Mouse (Mus musculus): ENCODE results near the gene Gm45808. TPM values are rescaled to one million over a fixed set of nuclear protein-coding genes. Genes with fewer than 3 reads are reported as not detected.
"Not testable (repeated sequence)": the region's sequence is repeated elsewhere in the genome, so short reads cannot be mapped to it uniquely, and the experiment has no call there.

Gene Gm45808
- total RNA-seq (2014; rRNA removed) (0.52 and 1.6 TPM in 2 replicates), polyA plus RNA-seq (2015; fragmentation: Nextera tagmentation; extraction: Ambion mirVana) (not detected in 2 replicates)

DNA sequence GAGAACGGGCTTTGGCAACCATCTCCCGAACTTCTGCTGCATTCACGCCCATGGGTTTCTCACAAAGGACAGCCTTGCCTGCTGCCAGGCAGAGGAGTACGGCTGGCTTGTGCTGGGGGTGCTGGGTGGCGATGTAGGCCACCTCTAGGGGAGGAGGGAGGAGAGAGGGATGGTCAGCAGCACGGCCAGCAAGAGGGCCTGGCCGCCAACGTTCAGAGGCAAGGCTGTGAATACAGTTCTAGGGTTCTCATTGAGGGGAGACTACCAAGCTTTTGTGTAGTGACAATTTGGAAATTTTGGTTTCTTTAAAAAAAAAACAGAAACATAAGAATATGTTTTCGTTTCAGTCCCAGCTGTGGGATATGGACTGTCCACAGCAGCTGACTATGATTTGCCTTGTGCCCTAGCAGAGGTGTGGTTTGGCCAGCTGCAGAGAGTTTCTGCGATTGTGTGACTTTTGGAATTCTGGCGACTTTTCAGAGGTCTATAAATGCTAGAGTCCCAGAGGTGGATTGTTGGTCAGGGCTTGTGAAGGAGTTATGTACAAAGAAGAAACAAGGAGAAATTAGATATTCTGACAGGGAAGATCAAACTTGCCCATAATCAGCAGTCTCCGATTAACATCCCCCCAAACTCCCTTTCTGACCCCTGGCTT, at the start of gene Gm45808:
Gene Gm45808 (minus strand): TSS at position 51 of the 655 bp plus-strand sequence.
- H3K27me3 ChIP-seq (ENCODE audit: insufficient read depth, low read length): no peaks in the 10 kb centered on the region
- 0 out of 2 replicates have a peak, but pooled peaks cover 3% of the 10 kb centered on the region for H3K4me1 ChIP-seq (ENCODE audit: insufficient read depth, low read length)
- no peak within 1 kb of the TSS; the same call in 1 of the 2 replicates for H3K4me3 ChIP-seq (ENCODE audit: low read depth, low read length)
- H3K9me3 ChIP-seq (ENCODE audit: low read length): no peaks in the 10 kb centered on the region
- 0 out of 2 replicates have a peak within 1 kb of the TSS, but pooled peaks have one; percentile 90 for H3K27ac ChIP-seq (ENCODE audit: low read depth, low read length)
- WGBS: 78% methylated on average over 12 of the region's 12 CpGs
- TF ChIP-seq CTCF (IDR thresholded peaks at IDR 0.05): no peak
- no peak for DNase-seq (ENCODE audit: low spot score)
- H3K36me3 ChIP-seq (ENCODE audit: insufficient read depth, low read length): no peaks in the 10 kb centered on the region
- H3K4me2 ChIP-seq (ENCODE audit: low read depth, low read length, poor library complexity, severe bottlenecking): no peak within 1 kb of the TSS
- no peak within 1 kb of the TSS for H3K9ac ChIP-seq (replicated peaks; ENCODE audit: low read length, poor library complexity, severe bottlenecking)
- ATAC-seq (ENCODE audit: low FRiP score): no peak

DNA sequence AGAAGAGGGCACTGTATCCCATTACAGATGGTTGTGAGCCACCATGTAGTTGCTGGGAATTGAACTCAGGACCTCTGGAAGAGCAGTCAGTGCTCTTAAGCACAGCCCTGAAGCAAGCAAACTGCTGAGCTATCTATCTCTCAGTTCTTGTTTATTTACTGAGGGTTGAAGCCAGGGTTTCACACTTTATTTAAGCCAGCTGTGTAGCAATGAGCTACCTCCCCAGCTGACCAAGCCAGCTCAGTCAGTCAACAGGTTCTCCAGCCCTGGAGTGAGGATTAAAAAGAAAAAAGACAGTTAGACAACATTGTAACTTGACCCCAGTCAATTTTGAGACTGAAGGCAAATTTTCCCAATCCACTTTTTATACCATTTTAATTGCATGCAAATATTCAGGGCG, 49.1 kb upstream of the Gm45808 start:
- no peak for ATAC-seq (ENCODE audit: low FRiP score)
- H3K9ac ChIP-seq (replicated peaks; ENCODE audit: low read length, poor library complexity, severe bottlenecking): no peak overlapping the region
- no peak overlapping the region for H3K4me2 ChIP-seq (ENCODE audit: low read depth, low read length, poor library complexity, severe bottlenecking)
- H3K36me3 ChIP-seq (ENCODE audit: insufficient read depth, low read length): no peaks in the 10 kb centered on the region
- TF ChIP-seq CTCF (IDR thresholded peaks at IDR 0.05): 0 out of 2 replicates have a peak, but pooled peaks have one; percentile 15
- DNase-seq (ENCODE audit: low spot score): no peak
- H3K27ac ChIP-seq (ENCODE audit: low read depth, low read length): no peak overlapping the region
- no peak overlapping the region for H3K4me3 ChIP-seq (ENCODE audit: low read depth, low read length)
- H3K4me1 ChIP-seq (ENCODE audit: insufficient read depth, low read length): peaks cover 4% of the 10 kb centered on the region; the same call in 1 of the 2 replicates
- H3K27me3 ChIP-seq (ENCODE audit: insufficient read depth, low read length): no peaks in the 10 kb centered on the region
- no peaks in the 10 kb centered on the region for H3K9me3 ChIP-seq (ENCODE audit: low read length)
- 85% methylated on average over 1 of the region's 1 CpGs for WGBS

DNA sequence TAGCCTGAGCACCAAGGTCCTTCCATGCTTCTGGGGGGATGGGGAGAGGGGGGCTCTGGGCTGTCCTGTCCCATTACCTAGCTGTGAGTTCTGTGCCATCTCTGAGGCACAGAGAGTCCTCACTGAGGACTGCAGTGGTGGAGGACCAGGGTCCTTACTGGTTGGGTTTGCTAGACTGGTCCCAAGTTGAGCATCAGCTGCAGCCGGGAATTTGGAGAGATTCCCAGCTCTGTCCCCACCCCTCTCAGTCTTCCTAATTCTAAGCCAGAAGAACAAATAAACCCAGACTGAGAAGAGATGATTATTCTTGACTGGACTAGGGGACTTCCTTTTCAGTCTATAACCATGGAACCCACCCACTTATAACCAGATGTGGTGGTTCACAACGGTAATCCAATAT, 44.0 kb upstream of the Gm45808 start:
- Histone ChIP-seq H3K4me1 (ENCODE audit: insufficient read depth, low read length) (no peaks in the 10 kb centered on the region), H3K9me3 (ENCODE audit: low read length) (no peaks in the 10 kb centered on the region), H3K9ac (replicated peaks; ENCODE audit: low read length, poor library complexity, severe bottlenecking) (0 out of 2 replicates have a peak overlapping the region, but pooled peaks have one; percentile 29), H3K27me3 (ENCODE audit: insufficient read depth, low read length) (no peaks in the 10 kb centered on the region), H3K4me2 (ENCODE audit: low read depth, low read length, poor library complexity, severe bottlenecking) (no peak overlapping the region), H3K27ac (ENCODE audit: low read depth, low read length) (no peak overlapping the region), H3K4me3 (ENCODE audit: low read depth, low read length) (no peak overlapping the region), H3K36me3 (ENCODE audit: insufficient read depth, low read length) (no peaks in the 10 kb centered on the region)
- ATAC-seq (ENCODE audit: low FRiP score) (no peak), DNase-seq (ENCODE audit: low spot score) (no peak)
- WGBS: 64% methylated on average over 2 of the region's 2 CpGs
- TF ChIP-seq CTCF (IDR thresholded peaks at IDR 0.05): no peak

GRCm38 (mm10) chr7:45529461-45529860, 42.9 kb upstream of the Gm45808 start:
- no peak for ATAC-seq (ENCODE audit: low FRiP score)
- H3K27ac ChIP-seq (ENCODE audit: low read depth, low read length): no peak overlapping the region
- H3K9me3 ChIP-seq (ENCODE audit: low read length): no peaks in the 10 kb centered on the region
- no peaks in the 10 kb centered on the region for H3K36me3 ChIP-seq (ENCODE audit: insufficient read depth, low read length)
- no peak for DNase-seq (ENCODE audit: low spot score)
- no peaks in the 10 kb centered on the region for H3K27me3 ChIP-seq (ENCODE audit: insufficient read depth, low read length)
- peaks cover 8% of the 10 kb centered on the region; the same call in 1 of the 2 replicates for H3K4me1 ChIP-seq (ENCODE audit: insufficient read depth, low read length)
- 22% methylated on average over 6 of the region's 6 CpGs for WGBS
- no peak overlapping the region for H3K4me3 ChIP-seq (ENCODE audit: low read depth, low read length)
- no peak for TF ChIP-seq CTCF (IDR thresholded peaks at IDR 0.05)
- H3K4me2 ChIP-seq (ENCODE audit: low read depth, low read length, poor library complexity, severe bottlenecking): no peak overlapping the region
- no peak overlapping the region for H3K9ac ChIP-seq (replicated peaks; ENCODE audit: low read length, poor library complexity, severe bottlenecking)

DNA sequence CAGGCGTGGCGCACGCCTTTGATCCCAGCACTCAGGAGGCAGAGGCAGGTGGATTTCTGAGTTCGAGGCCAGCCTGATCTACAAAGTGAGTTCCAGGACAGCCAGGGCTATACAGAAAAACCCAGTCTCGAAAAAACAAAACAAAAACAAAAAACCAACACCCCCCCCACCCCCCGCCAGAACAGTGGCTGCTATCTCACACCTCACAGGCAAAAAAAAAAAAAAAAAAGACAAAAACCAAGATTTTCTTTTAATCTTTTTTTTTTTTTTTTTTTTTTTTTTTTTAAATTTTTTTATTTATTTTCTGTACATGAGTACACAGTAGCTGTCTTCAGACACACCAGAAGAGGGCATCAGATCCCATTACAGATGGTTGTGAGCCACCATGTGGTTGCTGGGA, 40.6 kb upstream of the Gm45808 start:
- H3K36me3 ChIP-seq (ENCODE audit: insufficient read depth, low read length); ATAC-seq (ENCODE audit: low FRiP score); H3K4me2 ChIP-seq (ENCODE audit: low read depth, low read length, poor library complexity, severe bottlenecking); H3K27ac ChIP-seq (ENCODE audit: low read depth, low read length); DNase-seq (ENCODE audit: low spot score); H3K9me3 ChIP-seq (ENCODE audit: low read length); H3K4me1 ChIP-seq (ENCODE audit: insufficient read depth, low read length); H3K27me3 ChIP-seq (ENCODE audit: insufficient read depth, low read length); H3K9ac ChIP-seq (replicated peaks; ENCODE audit: low read length, poor library complexity, severe bottlenecking); H3K4me3 ChIP-seq (ENCODE audit: low read depth, low read length): not testable (repeated sequence)
- WGBS: 93% methylated on average over 6 of the region's 6 CpGs

DNA sequence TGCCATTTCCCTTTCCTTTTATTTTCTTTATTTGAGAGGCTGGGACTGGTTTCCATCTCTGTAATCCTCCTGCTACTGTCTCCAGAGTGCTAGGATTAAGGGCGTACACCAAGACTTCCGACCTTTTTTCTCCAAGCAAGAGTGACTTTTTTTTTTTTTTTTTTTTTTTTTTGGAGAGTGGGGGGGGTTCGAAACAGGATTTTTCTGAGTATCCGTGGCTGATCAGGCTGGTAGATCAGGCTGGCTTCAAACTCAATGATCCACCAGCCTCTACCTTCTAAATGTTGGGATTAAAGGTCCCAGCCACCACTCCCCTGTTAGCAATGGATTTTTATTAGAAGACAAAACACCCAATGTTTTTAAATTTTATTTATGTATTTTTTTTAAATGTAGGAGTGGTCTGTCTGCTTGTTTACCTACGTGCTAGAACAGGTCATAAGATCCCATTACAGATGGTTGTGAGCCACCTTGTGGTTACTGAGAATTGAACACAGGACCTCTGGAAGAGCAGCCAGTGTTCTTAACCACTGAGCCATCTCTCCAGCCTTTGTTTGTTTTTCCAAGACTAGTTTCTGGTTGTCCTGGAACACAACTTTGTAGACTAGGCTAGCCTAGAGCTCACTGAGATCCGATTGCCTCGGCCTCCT, 40.0 kb upstream of the Gm45808 start:
- TF ChIP-seq CTCF (IDR thresholded peaks at IDR 0.05): peak; percentile 36
- H3K27ac ChIP-seq (ENCODE audit: low read depth, low read length): peak overlapping the region; percentile 52; the same call in 1 of the 2 replicates
- peaks cover 8% of the 10 kb centered on the region; the same call in 1 of the 2 replicates for H3K4me1 ChIP-seq (ENCODE audit: insufficient read depth, low read length)
- peak overlapping the region; percentile 71 for H3K4me2 ChIP-seq (ENCODE audit: low read depth, low read length, poor library complexity, severe bottlenecking)
- H3K9me3 ChIP-seq (ENCODE audit: low read length): no peaks in the 10 kb centered on the region
- peak overlapping the region; percentile 63 for H3K4me3 ChIP-seq (ENCODE audit: low read depth, low read length)
- H3K27me3 ChIP-seq (ENCODE audit: insufficient read depth, low read length): no peaks in the 10 kb centered on the region
- peak overlapping the region; percentile 42; the same call in 1 of the 2 replicates for H3K9ac ChIP-seq (replicated peaks; ENCODE audit: low read length, poor library complexity, severe bottlenecking)
- no peaks in the 10 kb centered on the region for H3K36me3 ChIP-seq (ENCODE audit: insufficient read depth, low read length)
- 26% methylated on average over 7 of the region's 7 CpGs for WGBS
- ATAC-seq (ENCODE audit: low FRiP score) (no peak), DNase-seq (ENCODE audit: low spot score) (no peak)

Measured in midbrain, postnatal 0 days (tissue).